Mouse (Mus musculus) left cerebral cortex, postnatal 4 days (tissue): ENCODE data around the gene Olfr1133. TPM values are rescaled to one million over a fixed set of nuclear protein-coding genes. Genes with fewer than 3 reads are reported as not detected.
"Not testable (repeated sequence)": the region's sequence is repeated elsewhere in the genome, so short reads cannot be mapped to it uniquely, and the experiment has no call there.

ENCODE experiments used
- DNase-seq: peaks from one replicate; pipeline ENCODE4 v3.0.0-alpha.2; 2022
- intact Hi-C: fragments of 180-260 bp; cut with DNase I; formaldehyde crosslinking; loops from one replicate; pipeline ENCODE4 v1.15.1; 2025
- total RNA-seq, 2 experiments: library from RNA; stranded (reverse); gene quantifications; 2 replicates each; pipeline ENCODE4 v1.2.3; 2021

Olfr1133 gene
- total RNA-seq: not detected

- intact Hi-C loops: no loop called here
- DNase-seq: no peak
These were observed at the start of gene Olfr1133 for GRCm38 (mm10) chr2:87647274-87647673. Gene Olfr1133 (minus strand): TSS chr2:87647374.

DNA sequence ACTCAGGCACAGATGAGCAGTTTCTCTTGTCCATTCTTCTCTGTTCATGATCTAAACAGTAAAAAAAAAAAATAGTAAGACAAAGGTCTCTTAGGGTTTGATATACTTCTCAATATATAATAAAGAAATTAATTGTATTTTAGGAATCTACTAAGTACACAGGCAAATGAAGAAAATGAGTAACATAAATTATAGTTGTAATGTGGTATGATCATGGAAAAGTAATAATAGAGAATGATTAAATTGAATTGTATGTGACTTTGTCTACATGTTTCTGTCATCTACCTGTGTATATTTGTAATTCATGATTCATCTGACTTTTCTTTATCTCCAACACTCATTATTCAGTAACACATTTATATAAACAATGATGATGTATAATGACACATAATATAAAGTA is 46.7 kb upstream of the Olfr1133 start, which contains the start of gene Olfr1136:
Gene Olfr1136, minus strand, starts transcription at position 101 of the 400 bp plus-strand sequence.
- intact Hi-C loops: no loop called here
- DNase-seq: no peak

DNA sequence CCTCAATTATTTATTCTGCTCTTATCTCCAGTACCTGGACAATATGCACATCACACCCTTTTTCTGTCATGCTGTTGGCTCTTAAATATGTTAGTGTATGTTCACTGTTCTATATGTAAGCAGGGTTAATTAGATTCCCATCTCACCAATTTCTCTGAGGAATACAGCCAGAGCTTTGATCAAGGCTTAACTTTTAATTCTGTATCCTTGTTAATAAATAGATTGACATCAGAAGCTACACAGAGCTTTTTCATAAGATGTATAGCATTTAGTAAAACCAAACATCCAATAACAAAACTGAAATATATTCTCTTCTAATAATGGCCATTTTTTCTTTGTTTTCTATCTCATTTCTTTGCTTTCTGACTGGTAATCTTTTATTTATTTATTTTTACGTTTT is 26.4 kb upstream of the Olfr1133 start, which contains the start of gene Olfr1135:
Gene Olfr1135, minus strand, starts transcription at position 101 of the 400 bp plus-strand sequence.
- intact Hi-C loops: no loop called here
- DNase-seq: no peak

DNA sequence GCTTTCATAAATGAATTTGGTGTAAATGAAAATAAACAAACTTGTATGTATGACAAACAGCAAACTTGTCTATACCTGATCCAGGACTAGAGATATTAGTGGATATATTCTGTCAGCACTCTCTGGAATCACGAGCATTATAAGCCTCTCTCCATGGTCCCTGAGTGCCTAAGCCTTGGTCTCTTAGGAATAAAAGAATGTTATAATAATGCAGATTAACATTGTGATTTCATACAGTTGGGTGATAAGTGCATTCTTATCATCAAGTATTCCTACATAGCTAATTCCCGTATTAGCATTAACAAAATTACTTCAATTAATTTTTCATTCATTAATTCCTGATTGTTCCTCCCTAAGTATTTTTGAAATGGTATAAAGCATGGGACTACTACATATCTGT is 11.2 kb upstream of the Olfr1133 start, which contains the start of gene Olfr1134:
Gene Olfr1134, minus strand, starts transcription at position 101 of the 400 bp plus-strand sequence.
- intact Hi-C loops: no loop called here
- DNase-seq: no peak

- no peak for DNase-seq
- intact Hi-C loops: no loop called here
These were observed 4.7 kb downstream of the Olfr1133 start for GRCm38 (mm10) chr2:87642441-87642840.

DNA sequence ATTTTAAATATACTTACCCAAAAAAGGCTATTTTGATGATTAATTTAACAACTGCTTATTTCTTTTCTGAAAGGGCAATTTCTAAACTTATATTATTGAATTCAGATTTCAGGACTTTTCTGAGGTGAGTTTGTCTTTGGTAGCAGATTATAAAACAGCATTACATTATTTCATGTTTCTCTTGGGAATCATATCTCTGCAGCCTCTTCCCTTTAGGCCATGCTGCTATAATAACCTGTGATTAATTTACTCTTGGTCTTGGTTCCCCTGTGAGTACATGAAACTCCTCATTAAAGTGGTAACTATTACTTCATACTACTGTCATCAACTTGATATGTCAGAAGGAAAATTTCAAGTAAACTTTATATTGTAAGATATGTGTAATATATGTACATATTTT is 9.7 kb downstream of the Olfr1133 start, which contains the start of gene Olfr1132:
Gene Olfr1132, minus strand, starts transcription at position 101 of the 400 bp plus-strand sequence.
- DNase-seq: no peak
- intact Hi-C loops: no loop called here

DNA sequence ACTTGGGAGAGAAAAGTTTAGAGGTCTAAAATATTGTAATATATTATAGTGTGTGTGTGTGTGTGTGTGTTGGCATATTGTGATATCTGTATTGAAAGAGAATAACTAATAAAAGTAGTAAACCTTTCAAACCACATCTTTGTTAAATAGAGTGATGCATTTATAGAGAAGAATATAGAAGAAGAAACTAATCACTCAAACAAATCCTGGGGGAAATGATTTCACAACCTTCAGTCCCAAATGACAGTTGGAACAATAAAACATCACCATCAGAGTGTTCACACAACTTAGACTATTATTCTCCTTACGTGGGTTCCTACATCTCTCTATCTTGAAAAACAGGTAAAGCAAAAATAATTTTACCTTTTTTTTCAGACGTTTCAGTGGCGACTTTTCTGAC is 20.4 kb downstream of the Olfr1133 start, which contains the start of gene Olfr1131:
Gene Olfr1131, plus strand, starts transcription at position 301 of the 400 bp plus-strand sequence.
- intact Hi-C loops: no loop called here
- DNase-seq: no peak

GRCm38 (mm10) chr2:87605912-87606311 is 41.3 kb downstream of the Olfr1133 start, which contains the start of gene Olfr1130:
Gene Olfr1130 (plus strand): TSS chr2:87606212.
- DNase-seq, intact Hi-C loops: not testable (repeated sequence)

Other genes with a start within 250 kb of the Olfr1133 start
- not detected for gene Olfr1123, start 230.7 kb downstream of the Olfr1133 start, total RNA-seq
- gene Olfr1124, start 217.1 kb downstream of the Olfr1133 start, total RNA-seq: not detected
- not detected for gene Olfr1126, start 193.4 kb downstream of the Olfr1133 start, total RNA-seq
- not detected for gene Pramel7, start 150.3 kb downstream of the Olfr1133 start, total RNA-seq
- not detected for gene Pramel6, start 140.8 kb downstream of the Olfr1133 start, total RNA-seq
- gene Olfr153, start 115.6 kb downstream of the Olfr1133 start, total RNA-seq: not detected
- not detected for gene Olfr1128, start 101.8 kb downstream of the Olfr1133 start, total RNA-seq
- gene Olfr1129, start 73.5 kb downstream of the Olfr1133 start, total RNA-seq: not detected
- not detected for gene Olfr1130, start 41.2 kb downstream of the Olfr1133 start, total RNA-seq
- not detected for gene Olfr1131, start 20.3 kb downstream of the Olfr1133 start, total RNA-seq
- not detected for gene Olfr1132, start 9.8 kb downstream of the Olfr1133 start, total RNA-seq
- gene Olfr1134, start 11.1 kb upstream of the Olfr1133 start, total RNA-seq: not detected
- gene Olfr1135, start 26.3 kb upstream of the Olfr1133 start, total RNA-seq: not detected
- gene Olfr1136, start 46.6 kb upstream of the Olfr1133 start, total RNA-seq: not detected
- gene Olfr1137, start 65.8 kb upstream of the Olfr1133 start, total RNA-seq: not detected
- gene Olfr1138, start 92.6 kb upstream of the Olfr1133 start, total RNA-seq: not detected
- gene Olfr1140, start 96.4 kb upstream of the Olfr1133 start, total RNA-seq: not detected
- not detected for gene Olfr1141, start 106.6 kb upstream of the Olfr1133 start, total RNA-seq
- not detected for gene Olfr152, start 132.1 kb upstream of the Olfr1133 start, total RNA-seq
- gene Olfr1143, start 153.2 kb upstream of the Olfr1133 start, total RNA-seq: not detected
- gene Olfr1145, start 162.4 kb upstream of the Olfr1133 start, total RNA-seq: not detected
- gene Olfr1148, start 183.2 kb upstream of the Olfr1133 start, total RNA-seq: not detected
- not detected for gene Olfr1150-ps1, start 196.6 kb upstream of the Olfr1133 start, total RNA-seq
- gene Olfr1151, start 208.5 kb upstream of the Olfr1133 start, total RNA-seq: not detected
- not detected for gene Olfr1152, start 219.1 kb upstream of the Olfr1133 start, total RNA-seq
- gene Olfr1153, start 247.6 kb upstream of the Olfr1133 start, total RNA-seq: not detected